Mouse (Mus musculus) lung, embryonic 15.5 days (tissue): ENCODE measurements at regions not wholly inside any gene's neighbourhood (a gene's known extent, or its start where the extent isn't known, plus 50 kb on each side); places are given as distances from the start of the nearest gene placed in this dataset.

Experiments
- ATAC-seq: fragments of 200-750 bp; cut with Nextera tagmentation; 2 replicates; pipeline ENCODE4 v1.8.0; 2017; ENCODE audit warnings: moderate number of reproducible peaks, borderline replicate concordance; ENCODE audit not compliant: low FRiP score, low TSS enrichment; ENCODE audit errors: extremely low read depth
- H3K27ac ChIP-seq: fragments of 300-500 bp; sonication (generic); 2 replicates; pipeline ENCODE4 v1.5.1; 2015; ENCODE audit warnings: moderate library complexity, mild to moderate bottlenecking, inconsistent platforms
- H3K27me3 ChIP-seq: fragments of 300-500 bp; sonication (generic); 2 replicates; pipeline ENCODE4 v1.6.1; 2015; ENCODE audit warnings: inconsistent platforms
- H3K36me3 ChIP-seq: fragments of 300-500 bp; sonication (generic); 2 replicates; pipeline ENCODE4 v1.6.1; 2015; ENCODE audit warnings: inconsistent platforms
- H3K4me1 ChIP-seq: fragments of 300-500 bp; sonication (generic); 2 replicates; pipeline ENCODE4 v1.6.1; 2015; ENCODE audit warnings: inconsistent platforms
- H3K4me2 ChIP-seq: fragments of 300-500 bp; sonication (generic); 2 replicates; pipeline ENCODE4 v1.6.1; 2015; ENCODE audit warnings: inconsistent platforms, mild to moderate bottlenecking, moderate library complexity
- H3K4me3 ChIP-seq: fragments of 300-500 bp; sonication (generic); 2 replicates; pipeline ENCODE4 v1.5.1; 2015; ENCODE audit warnings: mild to moderate bottlenecking, inconsistent platforms
- H3K9ac ChIP-seq: fragments of 300-500 bp; sonication (generic); 2 replicates; pipeline ENCODE4 v1.6.1; 2015; ENCODE audit warnings: inconsistent platforms
- H3K9me3 ChIP-seq: fragments of 300-500 bp; sonication (generic); 2 replicates; pipeline ENCODE4 v1.6.1; 2016; ENCODE audit warnings: inconsistent platforms
- WGBS: fragments of 180-500 bp; shearing (Covaris S2); methylation state at CpG from one replicate; pipeline ENCODE4 v1.1.7; 2015; 5-methylcytosine and 5-hydroxymethylcytosine counted together

DNA sequence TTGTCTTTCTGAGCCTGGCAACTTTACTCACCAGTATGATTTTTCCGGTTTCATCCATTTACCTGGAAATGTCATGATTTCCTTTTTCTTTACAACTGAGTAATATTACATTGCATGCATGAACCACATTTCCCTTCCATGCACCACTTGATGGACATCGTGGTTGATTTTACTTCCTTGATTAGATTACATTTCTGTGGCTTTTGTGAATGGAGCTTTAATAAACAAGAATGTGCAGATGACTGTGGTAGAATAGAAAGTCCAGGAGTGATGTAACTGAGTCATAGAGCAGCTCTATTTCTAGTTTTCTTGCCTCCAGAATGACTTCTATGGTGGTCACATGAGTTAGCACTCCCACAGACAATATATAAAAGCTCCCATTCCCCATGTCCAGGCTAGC lies 75.2 kb downstream of the Chst2 start:
- Histone ChIP-seq H3K27me3 (no peaks in the 10 kb centered on the region), H3K4me3 (no peak overlapping the region), H3K9ac (no peak overlapping the region), H3K4me2 (no peak overlapping the region), H3K4me1 (peaks cover 4% of the 10 kb centered on the region; the same call in 1 of the 2 replicates), H3K27ac (no peak overlapping the region), H3K36me3 (no peaks in the 10 kb centered on the region), H3K9me3 (no peaks in the 10 kb centered on the region)
- ATAC-seq = no peak
- WGBS = 74% methylated on average over 2 of the region's 2 CpGs

DNA sequence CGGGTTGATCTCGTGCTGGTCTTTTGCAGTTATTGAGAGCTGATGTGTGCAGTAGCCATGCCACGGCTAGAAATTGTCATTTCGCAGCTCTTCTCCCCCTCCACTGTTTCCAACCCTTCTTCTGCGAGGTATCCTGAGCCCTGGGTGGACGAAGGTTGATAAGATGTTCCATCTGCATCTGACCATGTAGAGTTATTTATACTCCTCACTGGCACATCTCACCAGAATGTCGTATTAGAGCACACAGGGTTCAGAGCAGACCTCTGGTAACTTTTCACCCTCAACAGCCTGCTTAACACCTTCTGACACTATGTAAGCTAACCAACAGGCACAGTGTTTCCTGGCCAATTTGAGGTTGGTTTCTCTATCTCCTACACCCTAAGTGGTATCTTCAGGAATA lies 76.4 kb downstream of the Chst2 start:
- H3K27ac ChIP-seq = no peak overlapping the region
- H3K4me1 ChIP-seq = peaks cover 4% of the 10 kb centered on the region; the same call in 1 of the 2 replicates
- 90% methylated on average over 7 of the region's 7 CpGs for WGBS
- H3K4me3 ChIP-seq = no peak overlapping the region
- ATAC-seq = no peak
- no peak overlapping the region for H3K9ac ChIP-seq
- H3K36me3 ChIP-seq = no peaks in the 10 kb centered on the region
- H3K27me3 ChIP-seq = no peaks in the 10 kb centered on the region
- no peak overlapping the region for H3K4me2 ChIP-seq
- H3K9me3 ChIP-seq = no peaks in the 10 kb centered on the region

DNA sequence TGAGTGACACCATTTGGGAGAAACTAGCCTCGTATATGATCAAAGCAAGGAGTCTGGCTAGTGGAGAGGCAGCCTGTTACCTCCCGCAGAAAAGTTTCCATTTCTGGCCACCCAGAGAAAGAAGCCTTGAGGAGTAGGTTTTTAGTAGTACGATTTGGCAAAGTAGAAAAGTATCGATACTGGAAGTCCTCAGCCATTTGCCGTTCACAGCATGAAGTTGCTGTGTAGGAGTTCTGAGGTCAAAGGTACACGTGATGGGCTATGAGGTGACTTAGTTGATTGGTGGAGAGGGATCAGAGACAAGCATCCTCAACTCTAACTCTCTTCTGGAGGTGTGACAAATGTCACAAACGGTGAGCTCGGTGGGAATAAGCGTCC lies 77.5 kb downstream of the Chst2 start:
- Histone ChIP-seq H3K4me1 (peaks cover 4% of the 10 kb centered on the region; the same call in 1 of the 2 replicates), H3K27ac (no peak overlapping the region), H3K9ac (no peak overlapping the region), H3K4me3 (no peak overlapping the region), H3K27me3 (no peaks in the 10 kb centered on the region), H3K4me2 (no peak overlapping the region), H3K36me3 (no peaks in the 10 kb centered on the region), H3K9me3 (no peaks in the 10 kb centered on the region)
- no peak for ATAC-seq
- 67% methylated on average over 9 of the region's 9 CpGs for WGBS

- Histone ChIP-seq H3K27ac (no peak overlapping the region), H3K9ac (no peak overlapping the region), H3K27me3 (no peaks in the 10 kb centered on the region), H3K4me3 (no peak overlapping the region), H3K4me1 (peaks cover 4% of the 10 kb centered on the region; the same call in 1 of the 2 replicates), H3K4me2 (no peak overlapping the region), H3K9me3 (no peaks in the 10 kb centered on the region), H3K36me3 (no peaks in the 10 kb centered on the region)
- 70% methylated on average over 11 of the region's 15 CpGs for WGBS
- ATAC-seq = 0 out of 2 replicates have a peak, but pooled peaks have one; percentile 39
Measured at GRCm38 (mm10) chr9:95328261-95329052, 78.1 kb downstream of the Chst2 start.

DNA sequence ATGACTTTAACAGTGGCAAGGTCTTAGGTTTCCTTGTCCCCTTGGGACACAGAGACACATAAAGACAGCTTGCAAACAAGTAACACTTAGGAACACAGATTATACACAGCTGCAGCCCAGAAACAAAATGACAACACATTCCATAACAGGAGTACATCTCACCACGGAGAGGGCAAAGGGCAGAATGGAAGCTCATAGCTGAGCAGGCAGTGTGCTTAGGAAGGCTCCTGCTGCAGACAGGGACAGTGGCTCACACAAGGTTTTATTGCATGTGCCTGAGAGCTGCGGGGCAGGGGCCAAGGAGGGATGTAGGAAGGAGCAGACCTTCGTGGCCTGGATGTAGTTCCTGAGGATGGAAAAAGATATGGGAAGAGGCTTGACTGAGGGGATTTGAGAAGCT lies 78.8 kb downstream of the Chst2 start:
- H3K36me3 ChIP-seq = no peaks in the 10 kb centered on the region
- H3K4me3 ChIP-seq = no peak overlapping the region
- no peak overlapping the region for H3K4me2 ChIP-seq
- 51% methylated on average over 3 of the region's 3 CpGs for WGBS
- no peak overlapping the region for H3K9ac ChIP-seq
- H3K27me3 ChIP-seq = no peaks in the 10 kb centered on the region
- H3K4me1 ChIP-seq = peaks cover 4% of the 10 kb centered on the region; the same call in 1 of the 2 replicates
- H3K27ac ChIP-seq = no peak overlapping the region
- no peak for ATAC-seq
- no peaks in the 10 kb centered on the region for H3K9me3 ChIP-seq

DNA sequence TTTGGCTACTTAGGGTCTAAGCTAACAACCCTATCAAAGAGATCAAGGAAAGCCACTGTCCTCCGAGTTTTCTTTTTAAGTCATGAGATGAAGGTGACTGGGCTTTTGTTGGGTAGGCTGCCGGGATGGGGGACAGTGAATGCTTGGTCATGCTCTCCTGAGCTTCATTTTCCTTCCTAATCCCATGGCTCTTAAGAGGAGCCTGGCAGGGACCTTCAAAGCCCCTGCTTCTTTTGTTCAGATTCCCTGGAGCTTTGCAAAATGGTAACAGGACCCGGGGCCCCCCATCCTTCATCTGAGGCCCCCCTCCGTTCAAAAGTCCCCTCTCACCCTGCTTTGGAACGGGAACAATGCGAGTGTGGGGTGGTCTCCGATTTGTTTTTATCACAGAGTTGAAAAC lies 82.9 kb downstream of the Chst2 start:
- no peak overlapping the region for H3K9ac ChIP-seq
- ATAC-seq = no peak
- no peak overlapping the region for H3K27ac ChIP-seq
- H3K27me3 ChIP-seq = no peaks in the 10 kb centered on the region
- no peaks in the 10 kb centered on the region for H3K9me3 ChIP-seq
- no peaks in the 10 kb centered on the region for H3K36me3 ChIP-seq
- no peak overlapping the region for H3K4me2 ChIP-seq
- WGBS = 58% methylated on average over 7 of the region's 7 CpGs
- H3K4me1 ChIP-seq = peaks cover 4% of the 10 kb centered on the region; the same call in 1 of the 2 replicates
- no peak overlapping the region for H3K4me3 ChIP-seq

DNA sequence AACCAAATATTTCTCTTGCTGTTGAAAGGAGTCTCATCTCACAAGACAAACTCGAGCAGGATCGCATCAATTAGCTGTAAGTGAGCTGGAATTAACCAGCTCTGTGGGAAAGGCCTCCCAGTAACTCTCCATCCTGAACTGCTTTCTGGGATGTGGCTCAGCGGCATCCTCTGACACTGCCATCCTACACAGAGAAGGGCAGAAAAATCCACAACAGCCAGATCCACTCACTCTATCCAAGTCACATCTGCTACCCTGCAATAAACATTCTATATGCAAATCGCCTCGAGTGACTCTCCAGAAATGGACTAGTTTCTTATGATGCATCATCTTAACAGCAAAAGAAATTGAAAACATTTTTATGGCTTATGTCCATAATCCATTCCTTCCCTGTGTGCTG lies 83.6 kb downstream of the Chst2 start:
- Histone ChIP-seq H3K4me1 (peaks cover 3% of the 10 kb centered on the region; the same call in 1 of the 2 replicates), H3K4me2 (no peak overlapping the region), H3K4me3 (no peak overlapping the region), H3K27ac (no peak overlapping the region), H3K9me3 (no peaks in the 10 kb centered on the region), H3K27me3 (no peaks in the 10 kb centered on the region), H3K36me3 (no peaks in the 10 kb centered on the region), H3K9ac (no peak overlapping the region)
- 54% methylated on average over 5 of the region's 5 CpGs for WGBS
- no peak for ATAC-seq

DNA sequence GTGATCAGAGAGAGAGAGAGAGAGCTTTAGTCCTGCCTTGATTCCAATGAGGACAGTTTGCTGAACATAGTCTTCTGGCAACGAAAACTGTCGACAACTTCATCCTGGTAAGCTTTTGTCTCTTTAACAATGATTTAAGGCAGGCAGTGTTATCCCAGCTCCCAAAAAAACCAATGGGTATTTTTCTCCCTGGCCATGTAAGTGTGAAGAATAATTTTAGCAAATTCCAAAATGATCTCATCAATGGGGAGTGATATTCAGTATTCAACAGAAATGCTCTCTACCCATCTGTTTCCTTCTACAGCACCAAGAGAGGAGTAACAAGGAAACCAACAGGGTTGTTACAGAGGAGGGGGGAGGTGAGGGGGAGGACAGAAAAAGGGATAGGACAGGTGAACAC lies 84.5 kb downstream of the Chst2 start:
- Histone ChIP-seq H3K4me3 (no peak overlapping the region), H3K27ac (no peak overlapping the region), H3K4me2 (no peak overlapping the region), H3K9me3 (no peaks in the 10 kb centered on the region), H3K36me3 (no peaks in the 10 kb centered on the region), H3K9ac (no peak overlapping the region), H3K27me3 (no peaks in the 10 kb centered on the region), H3K4me1 (no peaks in the 10 kb centered on the region)
- 78% methylated on average over 2 of the region's 2 CpGs for WGBS
- no peak for ATAC-seq

DNA sequence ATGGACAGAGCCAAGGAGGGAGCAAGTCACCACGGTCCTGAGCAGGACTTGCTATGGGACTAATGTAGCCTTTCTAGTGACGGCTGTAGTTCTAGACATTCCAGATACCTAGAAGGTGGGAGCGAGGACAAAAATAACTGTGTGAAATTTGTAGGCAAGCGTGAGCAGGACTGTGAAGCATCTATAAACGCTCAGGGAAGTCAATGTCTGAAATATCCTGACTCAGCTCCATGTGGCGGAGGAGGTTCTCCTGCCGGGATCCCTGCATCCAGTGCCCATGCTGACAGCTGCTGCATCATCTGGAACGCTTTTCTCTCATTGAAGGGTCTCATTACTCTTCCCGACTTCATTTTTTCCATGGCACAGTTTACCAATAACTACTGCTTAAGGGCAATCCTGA lies 87.6 kb downstream of the Chst2 start:
- Histone ChIP-seq H3K4me1 (no peaks in the 10 kb centered on the region), H3K9me3 (no peaks in the 10 kb centered on the region), H3K27ac (no peak overlapping the region), H3K27me3 (no peaks in the 10 kb centered on the region), H3K4me2 (no peak overlapping the region), H3K36me3 (no peaks in the 10 kb centered on the region), H3K9ac (no peak overlapping the region), H3K4me3 (no peak overlapping the region)
- WGBS = 84% methylated on average over 9 of the region's 9 CpGs
- no peak for ATAC-seq

DNA sequence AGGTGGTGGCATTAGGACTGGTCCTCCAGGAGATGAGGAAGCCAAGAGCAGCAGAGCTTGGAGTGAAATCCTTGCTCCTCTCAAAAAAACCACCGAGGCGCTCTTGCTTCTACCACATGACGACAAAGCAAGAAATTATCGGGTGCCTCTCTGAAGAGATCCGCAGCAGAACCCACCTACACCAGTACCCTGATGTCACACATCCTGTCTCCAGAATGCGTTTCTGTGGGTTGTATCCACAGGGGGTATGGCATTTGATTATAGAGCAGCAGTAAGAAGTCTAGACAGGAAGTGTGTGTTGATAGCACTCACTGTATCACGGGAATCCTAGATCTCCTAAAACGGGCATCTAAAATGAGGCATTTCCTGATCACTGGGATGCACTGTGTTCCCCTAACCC lies 89.8 kb downstream of the Chst2 start:
- no peak overlapping the region for H3K4me2 ChIP-seq
- no peaks in the 10 kb centered on the region for H3K9me3 ChIP-seq
- H3K4me1 ChIP-seq = no peaks in the 10 kb centered on the region
- WGBS = 60% methylated on average over 8 of the region's 8 CpGs
- H3K9ac ChIP-seq = no peak overlapping the region
- H3K27me3 ChIP-seq = no peaks in the 10 kb centered on the region
- H3K4me3 ChIP-seq = no peak overlapping the region
- no peaks in the 10 kb centered on the region for H3K36me3 ChIP-seq
- ATAC-seq = no peak
- H3K27ac ChIP-seq = no peak overlapping the region

DNA sequence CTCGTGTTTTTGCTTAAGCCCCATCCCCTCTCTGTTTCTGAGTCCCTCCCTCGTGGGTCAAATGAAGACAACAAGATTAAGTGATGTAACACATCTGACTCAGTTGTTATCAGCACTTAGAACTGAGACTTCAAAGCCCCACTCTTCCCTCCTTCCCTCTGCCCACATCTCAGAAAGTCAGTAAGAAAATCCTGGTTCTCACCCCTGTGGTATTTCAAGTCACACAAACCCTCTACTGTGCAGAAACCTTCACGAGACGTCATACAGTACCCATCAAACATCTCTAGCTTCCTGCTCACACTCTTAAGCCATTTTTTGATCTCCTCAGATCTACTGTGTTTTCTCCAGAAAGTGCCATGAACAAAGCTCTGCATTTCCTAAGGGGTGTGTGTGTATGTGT lies 91.4 kb downstream of the Chst2 start:
- ATAC-seq = no peak
- WGBS = 32% methylated on average over 4 of the region's 4 CpGs
- H3K4me1 ChIP-seq = no peaks in the 10 kb centered on the region

GRCm38 (mm10) chr9:95311671-95312070 lies 94.9 kb downstream of the Chst2 start:
- no peak for ATAC-seq
- H3K27me3 ChIP-seq = no peaks in the 10 kb centered on the region
- H3K27ac ChIP-seq = no peak overlapping the region
- no peak overlapping the region for H3K4me3 ChIP-seq
- H3K36me3 ChIP-seq = no peaks in the 10 kb centered on the region
- H3K9me3 ChIP-seq = no peaks in the 10 kb centered on the region
- no peak overlapping the region for H3K9ac ChIP-seq
- H3K4me1 ChIP-seq = no peaks in the 10 kb centered on the region
- no peak overlapping the region for H3K4me2 ChIP-seq
- 74% methylated on average over 3 of the region's 3 CpGs for WGBS

More for the DNA sequence above, 91.4 kb downstream of the Chst2 start:
- no peak overlapping the region for H3K27ac ChIP-seq
- H3K27me3 ChIP-seq = no peaks in the 10 kb centered on the region
- no peak overlapping the region for H3K4me3 ChIP-seq
- H3K36me3 ChIP-seq = no peaks in the 10 kb centered on the region
- no peaks in the 10 kb centered on the region for H3K9me3 ChIP-seq
- H3K4me2 ChIP-seq = no peak overlapping the region
- H3K9ac ChIP-seq = no peak overlapping the region

- H3K4me2 ChIP-seq = no peak overlapping the region
- no peaks in the 10 kb centered on the region for H3K27me3 ChIP-seq
- H3K27ac ChIP-seq = no peak overlapping the region
- no peak for ATAC-seq
- H3K4me1 ChIP-seq = no peaks in the 10 kb centered on the region
- H3K4me3 ChIP-seq = no peak overlapping the region
- no peaks in the 10 kb centered on the region for H3K9me3 ChIP-seq
- no peaks in the 10 kb centered on the region for H3K36me3 ChIP-seq
- no peak overlapping the region for H3K9ac ChIP-seq
Measured at GRCm38 (mm10) chr9:95289008-95289407, 117.5 kb downstream of the Chst2 start.
